In the genomic region with DNA sequence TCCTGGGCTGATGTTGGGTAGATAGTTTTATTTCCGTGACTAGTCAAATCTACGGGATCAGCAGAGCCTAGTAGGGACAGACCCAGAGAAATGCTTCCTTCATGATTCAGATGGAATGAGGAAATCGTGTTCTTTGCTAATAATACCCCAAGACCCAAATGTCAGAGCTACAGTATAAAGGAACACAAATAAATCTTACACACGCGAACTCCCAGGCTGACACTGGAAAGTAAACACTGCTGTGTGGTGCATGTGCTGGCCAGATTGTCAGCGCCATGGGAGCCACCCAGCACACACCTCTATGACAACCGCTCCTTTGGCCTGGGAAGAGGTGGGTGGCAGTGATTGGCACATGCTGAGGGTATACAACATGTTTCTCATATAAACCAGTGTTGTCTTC, we compare ENCODE assay signal across 18 mouse cellular contexts.
DNase-seq lines count a peak whose midpoint lies in the region; ATAC-seq and TF ChIP-seq lines count a peak whose summit lies in the region.
"Had no signal": no experiment of that assay in that cellular context is flagged by ENCODE, and none has a peak within 500 bp of the region (broad histone marks: within the 10 kb centered on the region; RNA-seq: fewer than 3 reads in every experiment).

No protein-coding gene starts in this region.

- 0 out of 2 replicates have a peak overlapping the region, but pooled peaks have one; percentile 15 for H3K27ac ChIP-seq in forebrain, embryonic 10.5 days
- H3K27ac ChIP-seq in forebrain, embryonic 12.5 days, result no peak overlapping the region
- H3K27ac ChIP-seq in liver, adult 2 months (replicated peaks; ENCODE audit: insufficient read depth, low read depth, low read length), result no peak overlapping the region
- no peak overlapping the region for H3K27ac ChIP-seq in liver, embryonic 11.5 days (ENCODE audit: low read depth, low read length)
- H3K27ac ChIP-seq in midbrain, embryonic 11.5 days (ENCODE audit: low read depth, low read length), result no peak overlapping the region
- H3K27ac ChIP-seq in midbrain, embryonic 14.5 days (replicated peaks; ENCODE audit: low read depth, low read length), result no peak overlapping the region
- H3K27ac ChIP-seq in stomach, postnatal 0 days (replicated peaks), result peak overlapping the region; percentile 53; the same call in 1 of the 2 replicates
- H3K27ac ChIP-seq: forebrain, embryonic 13.5 days; gastrocnemius, adult 2 months; heart, embryonic 15.5 days; hindbrain, embryonic 14.5 days; limb, embryonic 12.5 days; liver, embryonic 13.5 days; macrophage had no signal

- H3K4me2 ChIP-seq in forebrain, embryonic 12.5 days, result no peak overlapping the region
- no peak overlapping the region for H3K4me2 ChIP-seq in liver, embryonic 11.5 days
- H3K4me2 ChIP-seq in midbrain, embryonic 11.5 days, result no peak overlapping the region
- H3K4me2 ChIP-seq in midbrain, embryonic 14.5 days (ENCODE audit: low read length), result no peak overlapping the region
- no peak overlapping the region for H3K4me2 ChIP-seq in stomach, postnatal 0 days (replicated peaks; ENCODE audit: low read depth)
- H3K4me2 ChIP-seq: forebrain, embryonic 13.5 days; heart, embryonic 15.5 days; hindbrain, embryonic 14.5 days; limb, embryonic 12.5 days; liver, embryonic 13.5 days had no signal

- TF ChIP-seq POLR2A in liver, adult 2 months (IDR thresholded peaks at IDR 0.05; ENCODE audit: extremely low read depth, insufficient read depth, low read length), result no peak

- WGBS in forebrain, embryonic 10.5 days, result 92% methylated on average over 7 of the region's 7 CpGs
- WGBS in forebrain, embryonic 12.5 days, result 91% methylated on average over 7 of the region's 7 CpGs
- WGBS in liver, adult 2 months, result 63% methylated on average over 7 of the region's 7 CpGs
- 76% methylated on average over 7 of the region's 7 CpGs for WGBS in liver, embryonic 11.5 days
- WGBS in midbrain, embryonic 11.5 days, result 85% methylated on average over 7 of the region's 7 CpGs
- 89% methylated on average over 7 of the region's 7 CpGs for WGBS in midbrain, embryonic 14.5 days
- WGBS in stomach, postnatal 0 days, result 9% methylated on average over 7 of the region's 7 CpGs

- no peak for ATAC-seq in forebrain, embryonic 12.5 days (ENCODE audit: low FRiP score)
- ATAC-seq in liver, embryonic 11.5 days (replicated peaks; ENCODE audit: low FRiP score), result no peak
- ATAC-seq in midbrain, embryonic 11.5 days (ENCODE audit: low FRiP score), result no peak
- ATAC-seq in midbrain, embryonic 14.5 days (ENCODE audit: low FRiP score, low TSS enrichment), result no peak
- peak; percentile 88 for ATAC-seq in stomach, postnatal 0 days (ENCODE audit: low FRiP score, low TSS enrichment)
- ATAC-seq: forebrain, embryonic 13.5 days had no signal

- intact Hi-C loops in heart, postnatal 10 days (cut with DNase I), result no loop called here

- H3K4me1 ChIP-seq in forebrain, embryonic 10.5 days, result peaks cover 19% of the 10 kb centered on the region
- H3K4me1 ChIP-seq in forebrain, embryonic 12.5 days, result peaks cover 10% of the 10 kb centered on the region
- no peaks in the 10 kb centered on the region for H3K4me1 ChIP-seq in liver, adult 2 months (ENCODE audit: control insufficient read depth, insufficient read depth, low read length)
- H3K4me1 ChIP-seq in liver, embryonic 11.5 days (replicated peaks; ENCODE audit: control insufficient read depth, insufficient read depth, low read length), result no peaks in the 10 kb centered on the region
- peaks cover 8% of the 10 kb centered on the region for H3K4me1 ChIP-seq in midbrain, embryonic 11.5 days (ENCODE audit: control insufficient read depth, insufficient read depth, low read length)
- H3K4me1 ChIP-seq in midbrain, embryonic 14.5 days (ENCODE audit: control insufficient read depth, insufficient read depth, low read length), result peaks cover 7% of the 10 kb centered on the region; the same call in 1 of the 2 replicates
- H3K4me1 ChIP-seq in stomach, postnatal 0 days (replicated peaks; ENCODE audit: control insufficient read depth, insufficient read depth), result peaks cover 5% of the 10 kb centered on the region; the same call in 1 of the 2 replicates
- H3K4me1 ChIP-seq: heart, embryonic 15.5 days; liver, embryonic 13.5 days had no signal

- no peaks in the 10 kb centered on the region for H3K27me3 ChIP-seq in forebrain, embryonic 10.5 days (ENCODE audit: poor library complexity, severe bottlenecking)
- no peaks in the 10 kb centered on the region for H3K27me3 ChIP-seq in forebrain, embryonic 12.5 days
- H3K27me3 ChIP-seq in liver, adult 2 months (ENCODE audit: control insufficient read depth, insufficient read depth, low read length), result no peaks in the 10 kb centered on the region
- no peaks in the 10 kb centered on the region for H3K27me3 ChIP-seq in liver, embryonic 11.5 days (replicated peaks; ENCODE audit: control insufficient read depth, insufficient read depth, low read length)
- no peaks in the 10 kb centered on the region for H3K27me3 ChIP-seq in midbrain, embryonic 11.5 days (ENCODE audit: control insufficient read depth, insufficient read depth, low read length)
- no peaks in the 10 kb centered on the region for H3K27me3 ChIP-seq in midbrain, embryonic 14.5 days (ENCODE audit: control insufficient read depth, insufficient read depth, low read length)
- H3K27me3 ChIP-seq in stomach, postnatal 0 days (ENCODE audit: control insufficient read depth, insufficient read depth, low read length), result no peaks in the 10 kb centered on the region
- H3K27me3 ChIP-seq: forebrain, embryonic 13.5 days; heart, embryonic 15.5 days; limb, embryonic 12.5 days; liver, embryonic 13.5 days had no signal

- TF ChIP-seq CTCF in liver, adult 2 months (IDR thresholded peaks at IDR 0.05; ENCODE audit: low read depth, low read length), result no peak
- no peak for TF ChIP-seq CTCF in stomach, postnatal 0 days (IDR thresholded peaks at IDR 0.05; ENCODE audit: low read depth)

- peaks cover 13% of the 10 kb centered on the region for H3K9me3 ChIP-seq in forebrain, embryonic 10.5 days
- 0 out of 2 replicates have a peak, but pooled peaks cover 5% of the 10 kb centered on the region for H3K9me3 ChIP-seq in forebrain, embryonic 12.5 days
- peaks cover 3% of the 10 kb centered on the region; the same call in 1 of the 2 replicates for H3K9me3 ChIP-seq in liver, embryonic 11.5 days (ENCODE audit: control insufficient read depth, low read length)
- H3K9me3 ChIP-seq in midbrain, embryonic 11.5 days (ENCODE audit: control insufficient read depth, low read length), result peaks cover 2% of the 10 kb centered on the region; the same call in 1 of the 2 replicates
- H3K9me3 ChIP-seq in midbrain, embryonic 14.5 days (ENCODE audit: control insufficient read depth, low read length), result no peaks in the 10 kb centered on the region
- no peaks in the 10 kb centered on the region for H3K9me3 ChIP-seq in stomach, postnatal 0 days (ENCODE audit: control insufficient read depth, low read length)
- H3K9me3 ChIP-seq: heart, embryonic 15.5 days; liver, embryonic 13.5 days had no signal

- no peaks in the 10 kb centered on the region for H3K36me3 ChIP-seq in forebrain, embryonic 10.5 days (replicated peaks)
- H3K36me3 ChIP-seq in forebrain, embryonic 12.5 days (replicated peaks), result no peaks in the 10 kb centered on the region
- H3K36me3 ChIP-seq in liver, adult 2 months (ENCODE audit: control insufficient read depth, insufficient read depth, low read length), result no peaks in the 10 kb centered on the region
- H3K36me3 ChIP-seq in liver, embryonic 11.5 days (ENCODE audit: control insufficient read depth, insufficient read depth, low read length), result no peaks in the 10 kb centered on the region
- no peaks in the 10 kb centered on the region for H3K36me3 ChIP-seq in midbrain, embryonic 11.5 days (ENCODE audit: control insufficient read depth, insufficient read depth, low read length)
- H3K36me3 ChIP-seq in midbrain, embryonic 14.5 days (ENCODE audit: control insufficient read depth, insufficient read depth, low read length), result no peaks in the 10 kb centered on the region
- H3K36me3 ChIP-seq in stomach, postnatal 0 days (ENCODE audit: control insufficient read depth, insufficient read depth, low read length), result no peaks in the 10 kb centered on the region
- H3K36me3 ChIP-seq: heart, embryonic 15.5 days; limb, embryonic 12.5 days; liver, embryonic 13.5 days had no signal

- no peak for TF ChIP-seq EP300 in stomach, postnatal 0 days (optimal IDR thresholded peaks at IDR 0.05)

- no peak for DNase-seq in forebrain, embryonic 10.5 days (ENCODE audit: extremely low spot score, low spot score)
- peak; percentile 26 for DNase-seq in liver, adult 2 months (ENCODE audit: extremely low read depth, low read depth, low spot score)
- DNase-seq in liver, embryonic 11.5 days (ENCODE audit: low spot score), result no peak
- DNase-seq in midbrain, embryonic 11.5 days (ENCODE audit: low spot score, missing footprints), result peak; percentile 26
- no peak for DNase-seq in midbrain, embryonic 14.5 days
- DNase-seq in stomach, postnatal 0 days (ENCODE audit: low spot score), result peak; percentile 51
- DNase-seq in heart, postnatal 10 days, result no peak
- DNase-seq: cerebellum, adult 11 months; cerebellum, postnatal 14 days; gastrocnemius, adult 2 months; heart, postnatal 4 days; liver, embryonic 13.5 days had no signal

- no peaks in the 10 kb centered on the region for H3K79me2 ChIP-seq in liver, adult 2 months (ENCODE audit: control insufficient read depth, insufficient read depth, low read length)

- H3K9ac ChIP-seq in forebrain, embryonic 12.5 days, result no peak overlapping the region
- no peak overlapping the region for H3K9ac ChIP-seq in liver, adult 2 months (ENCODE audit: low read depth, low read length)
- H3K9ac ChIP-seq in liver, embryonic 11.5 days (ENCODE audit: low read depth, low read length), result no peak overlapping the region
- H3K9ac ChIP-seq in midbrain, embryonic 11.5 days (ENCODE audit: low read length), result no peak overlapping the region
- no peak overlapping the region for H3K9ac ChIP-seq in midbrain, embryonic 14.5 days (replicated peaks; ENCODE audit: low read length)
- no peak overlapping the region for H3K9ac ChIP-seq in stomach, postnatal 0 days (ENCODE audit: low read length)
- H3K9ac ChIP-seq: forebrain, embryonic 13.5 days; heart, embryonic 15.5 days; hindbrain, embryonic 14.5 days; limb, embryonic 12.5 days; liver, embryonic 13.5 days had no signal

- H3K4me3 ChIP-seq in forebrain, embryonic 10.5 days, result no peak overlapping the region
- H3K4me3 ChIP-seq in forebrain, embryonic 12.5 days (replicated peaks), result no peak overlapping the region
- no peak overlapping the region for H3K4me3 ChIP-seq in liver, adult 2 months (ENCODE audit: insufficient read depth, low read depth, low read length)
- no peak overlapping the region for H3K4me3 ChIP-seq in liver, embryonic 11.5 days (ENCODE audit: low read depth, low read length)
- H3K4me3 ChIP-seq in midbrain, embryonic 11.5 days (ENCODE audit: low read depth, low read length), result no peak overlapping the region
- H3K4me3 ChIP-seq in midbrain, embryonic 14.5 days (replicated peaks; ENCODE audit: low read depth, low read length), result no peak overlapping the region
- H3K4me3 ChIP-seq in stomach, postnatal 0 days (ENCODE audit: low read depth, low read length), result no peak overlapping the region
- H3K4me3 ChIP-seq: forebrain, embryonic 13.5 days; gastrocnemius, adult 2 months; heart, embryonic 15.5 days; limb, embryonic 12.5 days; liver, embryonic 13.5 days had no signal

Comparison
In these comparisons a context has a peak if more than half of its experiments do, and no peak if none do; other contexts are left out.
1. DNase-seq: peak in liver, adult 2 months (single experiment), midbrain, embryonic 11.5 days (single experiment) and stomach, postnatal 0 days (single experiment); none in forebrain, embryonic 10.5 days (single experiment), liver, embryonic 11.5 days (single experiment), midbrain, embryonic 14.5 days (single experiment) and heart, postnatal 10 days (0 of 2).
2. H3K27ac ChIP-seq: peak in forebrain, embryonic 10.5 days (single experiment) and stomach, postnatal 0 days (single experiment); none in forebrain, embryonic 12.5 days (single experiment), liver, adult 2 months (single experiment), liver, embryonic 11.5 days (single experiment), midbrain, embryonic 11.5 days (single experiment) and midbrain, embryonic 14.5 days (single experiment).